Mouse (Mus musculus) C2C12 (cell line): ENCODE data around the gene Lasp1. TPM values are rescaled to one million over a fixed set of nuclear protein-coding genes. Genes with fewer than 3 reads are reported as not detected.
A peak's percentile ranks its signal among the peaks of the same experiment; 100 is the strongest.

ENCODE experiments used
- H3K27me3 ChIP-seq: one replicate; pipeline ENCODE4 v1.6.1; 2011; ENCODE audit not compliant: control insufficient read depth, insufficient read depth, insufficient read length
- H3K36me3 ChIP-seq: one replicate; pipeline ENCODE4 v1.6.1; 2011; ENCODE audit not compliant: control insufficient read depth, insufficient read depth
- H3K4me3 ChIP-seq: one replicate; pipeline ENCODE4 v1.5.1; 2011; ENCODE audit warnings: mild to moderate bottlenecking, control low read depth; ENCODE audit not compliant: poor library complexity, insufficient read depth, severe bottlenecking
- H3K79me2 ChIP-seq: one replicate; pipeline ENCODE4 v1.6.1; 2011; ENCODE audit not compliant: control insufficient read depth, insufficient read depth
- H3K79me3 ChIP-seq: one replicate; pipeline ENCODE4 v1.6.1; 2011; ENCODE audit warnings: low read depth, control low read depth
- H3ac ChIP-seq: one replicate; pipeline ENCODE3; 2011; ENCODE audit warnings: low read depth; ENCODE audit not compliant: control insufficient read depth, insufficient read length
- CEBPB ChIP-seq: IDR thresholded peaks from one replicate; pipeline ENCODE4 v1.6.1; 2011; ENCODE audit warnings: low read depth, mild to moderate bottlenecking, control low read depth, moderate library complexity
- CTCF ChIP-seq: IDR thresholded peaks from one replicate; pipeline ENCODE4 v1.5.1; 2011; ENCODE audit not compliant: control insufficient read depth, insufficient read depth, insufficient read length
- FOSL1 ChIP-seq: IDR thresholded peaks from one replicate; pipeline ENCODE4 v1.8.0; 2011; ENCODE audit warnings: mild to moderate bottlenecking, low read length; ENCODE audit not compliant: poor library complexity, insufficient read depth, severe bottlenecking
- MAX ChIP-seq: IDR thresholded peaks from one replicate; pipeline ENCODE4 v1.6.1; 2011; ENCODE audit warnings: mild to moderate bottlenecking, control low read depth
- MYOD1 ChIP-seq: IDR thresholded peaks from one replicate; pipeline ENCODE4 v1.6.1; 2011; ENCODE audit warnings: low read depth; ENCODE audit not compliant: control insufficient read depth, insufficient read length
- MYOG ChIP-seq: IDR thresholded peaks from one replicate; pipeline ENCODE4 v1.6.1; 2011; ENCODE audit not compliant: control insufficient read depth, insufficient read length; ENCODE audit errors: extremely low read depth
- USF1 ChIP-seq: IDR thresholded peaks from one replicate; pipeline ENCODE4 v1.6.1; 2011; ENCODE audit warnings: low read depth, mild to moderate bottlenecking, control low read depth, moderate library complexity
- polyA plus RNA-seq: library from polyadenylated mRNA; unstranded; fragments of >200 nt; fragmentation: generic; extraction: Trizol; gene quantifications from one replicate; pipeline ENCODE4 v1.2.1, GENCODE M21; 2012; ENCODE audit warnings: missing spikeins

Gene Lasp1
- polyA plus RNA-seq, 1 experiment, result 219 TPM

GRCm38 (mm10) chr11:97820840-97821239 lies 22.0 kb downstream of the Lasp1 start:
- no peak overlapping the region for H3K4me3 ChIP-seq
- peaks cover 86% of the 10 kb centered on the region for H3K79me3 ChIP-seq
- H3K36me3 ChIP-seq, result peaks cover 98% of the 10 kb centered on the region
- no peaks in the 10 kb centered on the region for H3K27me3 ChIP-seq
- H3ac ChIP-seq, result no peak overlapping the region
- TF ChIP-seq FOSL1, result no peak
- no peak for TF ChIP-seq MYOD1
- no peak for TF ChIP-seq MYOG
- no peak for TF ChIP-seq USF1
- no peak for TF ChIP-seq CTCF
- TF ChIP-seq MAX, result no peak
- TF ChIP-seq CEBPB, result no peak
- peaks cover 100% of the 10 kb centered on the region for H3K79me2 ChIP-seq

GRCm38 (mm10) chr11:97821401-97822064 lies 22.7 kb downstream of the Lasp1 start:
- Histone ChIP-seq H3K79me3 (peaks cover 81% of the 10 kb centered on the region), H3K4me3 (no peak overlapping the region), H3K27me3 (no peaks in the 10 kb centered on the region), H3K36me3 (peaks cover 98% of the 10 kb centered on the region), H3K79me2 (peaks cover 100% of the 10 kb centered on the region), H3ac (no peak overlapping the region)
- TF ChIP-seq FOSL1 (no peak), MAX (peak; percentile 10), CTCF (no peak)

GRCm38 (mm10) chr11:97822840-97823603 lies 24.2 kb downstream of the Lasp1 start:
- TF ChIP-seq CEBPB (no peak), MYOG (no peak), MYOD1 (no peak), USF1 (no peak), MAX (no peak), FOSL1 (no peak), CTCF (no peak)
- H3K36me3 ChIP-seq, result peaks cover 98% of the 10 kb centered on the region
- H3ac ChIP-seq, result no peak overlapping the region
- H3K4me3 ChIP-seq, result no peak overlapping the region
- H3K79me2 ChIP-seq, result peaks cover 99% of the 10 kb centered on the region
- H3K27me3 ChIP-seq, result no peaks in the 10 kb centered on the region
- peaks cover 72% of the 10 kb centered on the region for H3K79me3 ChIP-seq

- Histone ChIP-seq H3K79me2 (peaks cover 99% of the 10 kb centered on the region), H3ac (no peak overlapping the region), H3K36me3 (peaks cover 99% of the 10 kb centered on the region), H3K27me3 (no peaks in the 10 kb centered on the region), H3K4me3 (no peak overlapping the region), H3K79me3 (peaks cover 70% of the 10 kb centered on the region)
- TF ChIP-seq CTCF (no peak), CEBPB (no peak), MAX (no peak), FOSL1 (no peak), MYOD1 (no peak), MYOG (no peak), USF1 (no peak)
Observed at GRCm38 (mm10) chr11:97824168-97824567, 25.4 kb downstream of the Lasp1 start.

GRCm38 (mm10) chr11:97824895-97825294 lies 26.1 kb downstream of the Lasp1 start:
- no peaks in the 10 kb centered on the region for H3K27me3 ChIP-seq
- H3K79me2 ChIP-seq, result peaks cover 99% of the 10 kb centered on the region
- H3K79me3 ChIP-seq, result peaks cover 70% of the 10 kb centered on the region
- no peak overlapping the region for H3K4me3 ChIP-seq
- H3K36me3 ChIP-seq, result peaks cover 99% of the 10 kb centered on the region
- TF ChIP-seq MYOG, result no peak
- no peak for TF ChIP-seq USF1
- no peak for TF ChIP-seq FOSL1
- TF ChIP-seq CTCF, result no peak
- no peak for TF ChIP-seq MAX
- TF ChIP-seq CEBPB, result no peak
- TF ChIP-seq MYOD1, result no peak
- no peak overlapping the region for H3ac ChIP-seq

GRCm38 (mm10) chr11:97825295-97825694 lies 26.5 kb downstream of the Lasp1 start:
- Histone ChIP-seq H3K27me3 (no peaks in the 10 kb centered on the region), H3ac (no peak overlapping the region), H3K36me3 (peaks cover 99% of the 10 kb centered on the region), H3K4me3 (no peak overlapping the region), H3K79me3 (peaks cover 71% of the 10 kb centered on the region), H3K79me2 (peaks cover 99% of the 10 kb centered on the region)
- TF ChIP-seq USF1 (no peak), FOSL1 (no peak), CTCF (no peak), MYOD1 (no peak), CEBPB (no peak), MAX (no peak), MYOG (no peak)
